Mouse (Mus musculus): ENCODE results near the gene Dnaja3.

DNA sequence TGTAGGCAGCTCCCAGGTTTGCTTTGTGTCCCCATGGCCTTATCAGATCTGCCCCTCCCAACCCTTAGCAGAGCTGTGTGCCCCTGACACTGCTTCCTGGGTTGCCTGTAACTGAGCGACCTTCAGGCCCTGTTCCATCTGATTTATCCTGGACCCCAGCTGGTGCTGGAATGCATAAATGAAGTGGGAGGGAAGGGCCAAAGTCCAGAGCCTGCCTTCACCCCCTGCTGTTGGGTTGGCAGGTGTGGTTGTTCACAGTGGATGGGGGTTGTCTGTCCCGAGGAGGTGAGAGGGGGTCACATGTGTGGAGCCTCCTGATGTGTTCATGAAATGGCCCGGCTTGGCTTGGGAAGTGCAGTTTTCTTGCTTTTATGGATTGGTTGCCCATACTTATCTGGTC lies 37.6 kb upstream of the Dnaja3 start:
- TF ChIP-seq CTCF (IDR thresholded peaks at IDR 0.05; ENCODE audit: borderline replicate concordance, insufficient read depth, low read depth, low read length) = no peak
- no peak for TF ChIP-seq POLR2A (IDR thresholded peaks at IDR 0.05; ENCODE audit: borderline replicate concordance, insufficient read depth, low read length)

All from cerebellum, adult 2 months (tissue).